Mouse (Mus musculus) midbrain, postnatal 0 days (tissue): ENCODE results near the gene Carhsp1. TPM values are rescaled to one million over a fixed set of nuclear protein-coding genes. Genes with fewer than 3 reads are reported as not detected.

Experiments
- ATAC-seq: fragments of 200-750 bp; cut with Nextera tagmentation; 2 replicates; pipeline ENCODE4 v1.8.0; 2017; ENCODE audit warnings: moderate number of reproducible peaks, mild to moderate bottlenecking, moderate TSS enrichment, moderate library complexity; ENCODE audit not compliant: low FRiP score
- DNase-seq: peaks from one replicate; pipeline ENCODE4 v3.0.0-alpha.2; 2015; ENCODE audit warnings: low spot score
- H3K27ac ChIP-seq: fragments of 300-500 bp; sonication (generic); 2 replicates; pipeline ENCODE4 v1.5.1; 2014; ENCODE audit warnings: low read depth, mild to moderate bottlenecking, low read length, mixed read lengths
- H3K27me3 ChIP-seq: fragments of 300-500 bp; sonication (generic); 2 replicates; pipeline ENCODE4 v1.6.1; 2014; ENCODE audit warnings: low read length, control low read depth, mixed read lengths; ENCODE audit not compliant: insufficient read depth
- H3K36me3 ChIP-seq: fragments of 300-500 bp; sonication (generic); 2 replicates; pipeline ENCODE4 v1.6.1; 2014; ENCODE audit warnings: low read length, control low read depth, mixed read lengths; ENCODE audit not compliant: insufficient read depth
- H3K4me1 ChIP-seq: fragments of 300-500 bp; sonication (generic); 2 replicates; pipeline ENCODE4 v1.6.1; 2014; ENCODE audit warnings: mild to moderate bottlenecking, control low read depth, antibody characterized with exemption, low read length, mixed read lengths; ENCODE audit not compliant: insufficient read depth
- H3K4me2 ChIP-seq: fragments of 300-500 bp; sonication (generic); 2 replicates; pipeline ENCODE4 v1.6.1; 2014; ENCODE audit warnings: low read depth, mild to moderate bottlenecking, low read length, mixed read lengths; ENCODE audit not compliant: poor library complexity, severe bottlenecking
- H3K4me3 ChIP-seq: fragments of 300-500 bp; sonication (generic); 2 replicates; pipeline ENCODE4 v1.5.1; 2014; ENCODE audit warnings: low read depth, mild to moderate bottlenecking, low read length, moderate library complexity
- H3K9ac ChIP-seq: fragments of 300-500 bp; sonication (generic); replicated peaks from 2 replicates; pipeline ENCODE4 v1.6.1; 2014; ENCODE audit warnings: mild to moderate bottlenecking, low read length, moderate library complexity, mixed read lengths; ENCODE audit not compliant: poor library complexity, severe bottlenecking
- H3K9me3 ChIP-seq: fragments of 300-500 bp; sonication (generic); 2 replicates; pipeline ENCODE4 v1.6.1; 2016; ENCODE audit warnings: low read length, control low read depth
- CTCF ChIP-seq: IDR thresholded peaks from 2 replicates; pipeline ENCODE4 v1.5.1; 2016; ENCODE audit warnings: antibody characterized with exemption, mild to moderate bottlenecking
- WGBS: fragments of 180-500 bp; shearing (Covaris S2); extraction: QIAGEN DNeasy Blood & Tissue Kit; methylation state at CpG from one replicate; pipeline ENCODE4 v1.1.7; 2014; 5-methylcytosine and 5-hydroxymethylcytosine counted together
- polyA plus RNA-seq: library from polyadenylated mRNA; unstranded; fragments of >200 nt; fragmentation: Nextera tagmentation; extraction: Ambion mirVana; gene quantifications from 2 replicates; pipeline ENCODE4 v1.2.1, GENCODE M21; 2015
- total RNA-seq: library from RNA; depleted of rRNA; stranded (reverse); fragments of >200 nt; gene quantifications from 2 replicates; pipeline ENCODE4 v1.2.3, GENCODE M21; 2014

Gene Carhsp1
- total and polyA plus RNA-seq, 2 experiments from 2014 or later, result 98.5 to 117 TPM

DNA sequence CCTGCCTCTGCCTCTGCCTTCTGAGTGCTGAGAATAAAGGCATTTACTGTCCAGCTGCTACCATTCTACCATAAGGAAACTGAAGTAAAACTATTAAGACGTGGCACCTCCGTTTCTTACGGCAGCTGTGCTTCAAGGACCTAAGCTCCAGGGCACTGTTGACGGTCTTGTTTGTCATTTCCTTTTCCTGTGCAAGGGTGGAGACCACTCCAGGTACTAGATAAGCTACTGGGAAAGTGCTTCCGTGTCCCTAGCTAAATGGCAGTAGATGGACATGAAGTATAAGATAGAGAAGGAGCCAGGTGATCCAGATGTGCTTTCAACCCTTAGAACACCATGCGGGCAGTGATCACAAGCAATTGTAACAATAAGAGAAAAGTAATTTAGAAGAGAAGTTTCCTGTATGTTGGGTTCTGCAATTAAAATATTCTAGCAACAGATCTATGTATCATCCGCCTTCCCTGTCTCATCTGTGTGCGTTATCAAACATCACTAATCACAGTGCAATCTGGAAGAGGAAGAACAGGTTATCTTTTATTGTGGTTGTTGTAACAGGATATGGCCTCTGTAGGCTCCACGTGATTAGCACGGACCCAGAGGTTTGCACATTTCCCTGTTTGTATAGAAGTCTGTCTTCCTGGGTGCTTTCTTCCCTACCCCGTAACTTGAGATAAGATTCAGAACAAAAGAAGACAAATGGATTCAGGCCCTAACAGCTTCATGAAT, 32.3 kb downstream of the Carhsp1 start:
- Histone ChIP-seq H3K4me2 (no peak overlapping the region), H3K27ac (no peak overlapping the region)
- ATAC-seq, result no peak

DNA sequence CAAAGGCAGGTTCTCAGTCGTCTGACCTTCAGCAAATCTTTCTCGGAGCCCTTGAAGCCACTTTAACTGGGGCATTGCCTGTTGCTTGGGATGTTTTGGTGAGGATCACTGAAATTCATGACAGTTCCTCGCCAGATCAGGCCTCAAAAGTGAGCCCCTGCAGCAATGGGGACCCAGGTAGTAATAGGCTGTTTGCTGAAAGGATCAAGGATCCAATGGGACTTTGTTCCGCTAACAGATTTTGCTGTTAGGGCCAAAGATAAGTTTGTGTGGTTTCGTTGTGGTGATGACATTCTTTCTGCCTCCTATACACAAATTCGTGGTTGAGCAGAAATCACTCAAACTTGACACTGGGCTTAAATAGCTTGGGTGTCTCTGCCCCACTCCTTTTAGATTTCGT, 33.8 kb downstream of the Carhsp1 start:
- DNase-seq (no peak), ATAC-seq (no peak)
- Histone ChIP-seq H3K4me2 (peak overlapping the region; percentile 85), H3K9me3 (no peaks in the 10 kb centered on the region), H3K4me3 (peak overlapping the region; percentile 76), H3K27ac (peak overlapping the region; percentile 86; the same call in 1 of the 2 replicates), H3K9ac (peak overlapping the region; percentile 68), H3K27me3 (no peaks in the 10 kb centered on the region), H3K36me3 (peaks cover 14% of the 10 kb centered on the region), H3K4me1 (peaks cover 9% of the 10 kb centered on the region; the same call in 1 of the 2 replicates)
- TF ChIP-seq CTCF, result no peak
- 41% methylated on average over 7 of the region's 7 CpGs for WGBS

More for the DNA sequence above, 32.3 kb downstream of the Carhsp1 start:
- WGBS, result 91% methylated on average over 11 of the region's 11 CpGs
- H3K4me3 ChIP-seq, result no peak overlapping the region
- no peak for TF ChIP-seq CTCF
- no peak for DNase-seq
- peaks cover 9% of the 10 kb centered on the region; the same call in 1 of the 2 replicates for H3K4me1 ChIP-seq
- H3K9ac ChIP-seq, result no peak overlapping the region
- H3K27me3 ChIP-seq, result no peaks in the 10 kb centered on the region
- H3K9me3 ChIP-seq, result no peaks in the 10 kb centered on the region
- peaks cover 26% of the 10 kb centered on the region for H3K36me3 ChIP-seq

DNA sequence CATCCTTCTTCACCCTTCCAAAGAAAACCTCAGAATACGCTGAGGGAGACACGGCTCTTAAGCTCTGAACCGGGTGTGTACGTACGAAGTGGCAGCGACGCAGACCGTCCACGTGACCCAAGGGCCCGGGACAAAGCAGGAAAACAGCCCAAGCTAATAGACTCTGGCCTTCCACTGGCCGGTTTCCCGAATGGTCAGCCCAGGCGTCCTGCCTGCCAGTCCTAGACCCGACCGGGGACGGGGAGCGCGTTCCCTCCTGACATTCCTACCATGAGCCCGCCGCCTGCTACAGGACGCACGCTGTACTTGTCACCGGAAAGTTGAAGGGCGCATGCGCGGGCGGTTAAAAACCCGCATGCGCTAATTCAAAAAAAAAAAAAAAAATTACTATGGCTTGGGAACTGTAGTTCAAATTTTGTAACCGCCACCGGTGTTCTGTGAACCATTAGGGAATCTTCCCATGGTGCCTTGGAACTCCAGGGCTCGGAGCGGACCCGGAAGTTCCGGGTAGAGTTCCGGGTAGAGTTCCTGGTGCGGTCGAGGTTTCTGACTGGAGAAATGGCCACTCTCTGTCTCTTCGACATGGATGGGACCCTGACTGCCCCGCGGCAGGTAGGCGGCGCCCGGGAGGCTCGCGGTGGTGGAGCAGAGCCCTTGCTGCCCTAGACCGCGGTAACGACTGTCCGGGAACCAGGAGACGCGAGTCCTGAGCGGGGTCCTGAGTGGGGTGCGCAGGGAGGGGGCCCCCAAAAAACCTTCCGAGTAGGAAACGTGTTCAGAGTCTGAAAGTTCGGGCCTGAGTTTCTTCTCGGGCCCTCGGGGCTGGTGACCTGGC, 34.5 kb downstream of the Carhsp1 start, which contains the start of the genes Pmm2 and Tmem186:
Pmm2 (plus strand) TSS at position 458 of the 835 bp plus-strand sequence.
Tmem186 (minus strand) TSS at position 496 of the 835 bp plus-strand sequence.
- under 1% methylated on average over 58 of the region's 59 CpGs for WGBS
- DNase-seq (peak; percentile 98), ATAC-seq (peak; percentile 94)
- peak; percentile 48; the same call in 1 of the 2 replicates for TF ChIP-seq CTCF
- H3K4me2 ChIP-seq, result peak within 1 kb of the TSS; percentile 85
- peak within 1 kb of the TSS; percentile 76 for H3K4me3 ChIP-seq
- no peaks in the 10 kb centered on the region for H3K27me3 ChIP-seq
- H3K4me1 ChIP-seq, result peaks cover 9% of the 10 kb centered on the region; the same call in 1 of the 2 replicates
- H3K9me3 ChIP-seq, result no peaks in the 10 kb centered on the region
- peak within 1 kb of the TSS; percentile 86 for H3K27ac ChIP-seq
- peaks cover 9% of the 10 kb centered on the region; the same call in 1 of the 2 replicates for H3K36me3 ChIP-seq
- H3K9ac ChIP-seq, result peak within 1 kb of the TSS; percentile 81

DNA sequence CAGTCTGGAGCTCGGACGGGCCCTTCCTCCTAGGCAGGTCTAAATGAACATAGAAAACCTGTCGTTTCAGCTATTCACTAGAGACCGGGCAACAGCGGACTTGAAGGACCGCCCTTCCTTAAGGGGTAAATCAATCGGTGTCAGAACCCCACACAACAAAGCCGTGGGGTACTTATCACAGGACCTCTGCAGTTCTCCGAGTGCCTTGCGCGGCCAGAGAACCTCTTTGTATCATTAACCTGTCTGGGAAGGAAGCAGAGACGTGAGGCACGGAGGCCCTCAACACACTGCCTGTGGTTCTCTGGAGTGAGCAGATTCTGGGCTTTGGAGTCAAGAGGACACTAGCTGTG, 35.1 kb downstream of the Carhsp1 start:
- peaks cover 9% of the 10 kb centered on the region; the same call in 1 of the 2 replicates for H3K36me3 ChIP-seq
- no peaks in the 10 kb centered on the region for H3K9me3 ChIP-seq
- H3K4me1 ChIP-seq, result peaks cover 9% of the 10 kb centered on the region; the same call in 1 of the 2 replicates
- H3K27ac ChIP-seq, result peak overlapping the region; percentile 86
- peak; percentile 0; the same call in 1 of the 2 replicates for ATAC-seq
- peak overlapping the region; percentile 76 for H3K4me3 ChIP-seq
- under 1% methylated on average over 13 of the region's 13 CpGs for WGBS
- H3K9ac ChIP-seq, result peak overlapping the region; percentile 81
- peak overlapping the region; percentile 85 for H3K4me2 ChIP-seq
- H3K27me3 ChIP-seq, result no peaks in the 10 kb centered on the region
- no peak for TF ChIP-seq CTCF
- DNase-seq, result peak; percentile 24

DNA sequence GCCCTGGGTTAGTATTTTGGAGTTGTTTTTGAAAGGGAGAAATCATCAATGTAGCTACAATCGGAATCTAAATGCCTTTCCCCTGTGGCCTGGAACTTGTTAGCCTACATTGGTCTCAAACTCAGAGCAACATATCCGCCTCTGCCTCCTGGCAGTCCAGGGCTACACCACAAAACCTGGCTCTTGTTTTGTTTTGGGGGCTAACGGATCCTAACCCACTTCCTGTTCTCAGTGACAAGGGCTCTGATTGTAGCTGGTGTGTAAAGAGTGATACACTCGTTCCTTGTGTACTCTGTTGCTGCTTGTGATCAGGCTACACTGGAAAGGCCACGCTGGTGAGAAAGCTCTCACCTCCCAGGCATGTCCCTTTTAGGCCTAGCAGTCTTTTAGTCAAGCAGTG, 40.5 kb downstream of the Carhsp1 start:
- no peaks in the 10 kb centered on the region for H3K27me3 ChIP-seq
- 90% methylated on average over 5 of the region's 5 CpGs for WGBS
- ATAC-seq (no peak), DNase-seq (no peak)
- no peak overlapping the region for H3K4me2 ChIP-seq
- no peak for TF ChIP-seq CTCF
- H3K9ac ChIP-seq, result no peak overlapping the region
- H3K9me3 ChIP-seq, result no peaks in the 10 kb centered on the region
- H3K4me1 ChIP-seq, result peaks cover 4% of the 10 kb centered on the region; the same call in 1 of the 2 replicates
- H3K36me3 ChIP-seq, result peaks cover 12% of the 10 kb centered on the region; the same call in 1 of the 2 replicates
- no peak overlapping the region for H3K4me3 ChIP-seq
- H3K27ac ChIP-seq, result no peak overlapping the region
